Mouse (Mus musculus): ENCODE measurements around the gene Bloc1s5. TPM values are rescaled to one million over a fixed set of nuclear protein-coding genes. Genes with fewer than 3 reads are reported as not detected.
"Not testable (repeated sequence)": the region's sequence is repeated elsewhere in the genome, so short reads cannot be mapped to it uniquely, and the experiment has no call there.

Gene Bloc1s5
- 16.1 and 17.7 TPM in 2 replicates for polyA plus RNA-seq (2014; fragmentation: Nextera tagmentation; extraction: Ambion mirVana)

DNA sequence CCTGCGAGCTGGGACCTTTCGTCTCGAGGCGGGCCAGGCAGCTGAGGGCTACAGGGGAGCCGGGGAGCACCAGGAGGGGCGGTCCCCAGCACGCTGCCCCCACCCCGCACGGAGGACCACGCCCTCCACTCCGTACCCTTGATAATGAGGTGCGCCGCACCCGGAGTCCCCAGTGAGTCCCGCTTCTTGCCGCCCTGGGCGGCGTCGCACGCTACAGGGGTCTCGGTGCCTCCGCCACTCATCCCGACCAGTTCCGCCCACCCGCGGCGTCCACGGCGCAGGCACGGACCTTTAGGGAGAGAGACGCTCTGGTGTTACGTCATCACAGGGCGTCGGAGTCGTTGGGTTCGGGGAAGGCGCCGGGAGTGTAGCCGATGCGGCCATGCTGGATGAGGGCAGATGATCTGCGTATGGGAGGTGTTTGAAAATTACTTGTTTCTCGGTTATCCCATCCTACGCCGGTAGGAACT is at the start of gene Bloc1s5:
Gene Bloc1s5, minus strand, starts transcription at position 310 of the 470 bp plus-strand sequence.
- Histone ChIP-seq H3K4me3 (ENCODE audit: low read depth, low read length) (peak within 1 kb of the TSS; percentile 76), H3K4me2 (replicated peaks; ENCODE audit: low read depth, low read length) (peak within 1 kb of the TSS; percentile 80), H3K9me3 (ENCODE audit: control insufficient read depth, low read depth, low read length) (no peaks in the 10 kb centered on the region), H3K27ac (ENCODE audit: low read length) (peak within 1 kb of the TSS; percentile 66; the same call in 1 of the 2 replicates), H3K27me3 (ENCODE audit: control insufficient read depth, insufficient read depth, low read length) (no peaks in the 10 kb centered on the region), H3K9ac (replicated peaks; ENCODE audit: low read depth, low read length) (peak within 1 kb of the TSS; percentile 57), H3K36me3 (ENCODE audit: control insufficient read depth, insufficient read depth, low read length) (peaks cover 3% of the 10 kb centered on the region; the same call in 1 of the 2 replicates), H3K4me1 (ENCODE audit: control insufficient read depth, insufficient read depth, low read length) (0 out of 2 replicates have a peak, but pooled peaks cover 5% of the 10 kb centered on the region)
- WGBS: under 1% methylated on average over 44 of the region's 44 CpGs
- peak; percentile 94 for ATAC-seq (ENCODE audit: insufficient number of reproducible peaks, insufficient read depth, low FRiP score, low read depth)

DNA sequence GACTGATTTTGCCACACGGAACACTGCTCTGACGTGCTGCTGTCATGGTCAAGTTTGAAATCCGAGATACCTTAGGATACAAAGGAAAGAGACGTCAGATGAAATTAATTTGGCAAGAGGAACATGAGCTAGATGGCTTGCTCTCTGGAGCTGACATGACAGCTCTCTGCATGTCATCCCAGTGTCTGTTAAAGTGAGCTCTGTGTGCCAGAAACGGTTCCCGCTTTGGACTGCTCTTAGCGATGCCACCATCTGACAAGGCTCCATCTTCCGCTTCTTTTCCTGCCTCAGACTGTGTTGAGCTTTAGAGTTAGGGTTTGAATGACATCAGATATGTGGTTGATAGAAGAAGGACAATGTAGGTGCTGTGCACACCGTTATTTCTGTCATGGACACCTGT is 37.4 kb upstream of the Bloc1s5 start:
- H3K9ac ChIP-seq (replicated peaks; ENCODE audit: low read depth, low read length): no peak overlapping the region
- WGBS: 83% methylated on average over 9 of the region's 9 CpGs
- no peak overlapping the region for H3K4me2 ChIP-seq (replicated peaks; ENCODE audit: low read depth, low read length)
- no peak for ATAC-seq (ENCODE audit: insufficient number of reproducible peaks, insufficient read depth, low FRiP score, low read depth)
- no peaks in the 10 kb centered on the region for H3K4me1 ChIP-seq (ENCODE audit: control insufficient read depth, insufficient read depth, low read length)
- H3K27me3 ChIP-seq (ENCODE audit: control insufficient read depth, insufficient read depth, low read length): no peaks in the 10 kb centered on the region
- H3K36me3 ChIP-seq (ENCODE audit: control insufficient read depth, insufficient read depth, low read length): no peaks in the 10 kb centered on the region
- no peaks in the 10 kb centered on the region for H3K9me3 ChIP-seq (ENCODE audit: control insufficient read depth, low read depth, low read length)
- no peak overlapping the region for H3K27ac ChIP-seq (ENCODE audit: low read length)
- H3K4me3 ChIP-seq (ENCODE audit: low read depth, low read length): no peak overlapping the region

DNA sequence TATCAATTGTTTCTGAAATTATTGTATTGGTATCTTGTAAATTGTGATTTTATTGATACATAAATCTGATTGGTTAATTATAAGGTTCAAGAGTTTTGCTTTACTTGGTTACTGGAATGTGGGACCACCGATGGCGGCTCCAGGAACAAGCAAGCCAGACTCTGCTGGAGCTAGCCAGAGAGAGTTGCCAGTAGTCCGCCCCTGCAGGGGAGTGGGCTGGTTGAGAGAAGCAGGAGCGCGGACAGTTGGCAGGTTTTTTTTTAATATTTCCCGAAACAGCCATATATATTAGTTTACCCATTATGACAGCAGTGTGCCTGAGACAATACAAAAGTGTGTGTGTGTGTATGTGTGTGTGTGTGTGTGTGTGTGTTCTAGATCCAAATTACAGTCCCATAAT is 36.5 kb upstream of the Bloc1s5 start:
- H3K4me1 ChIP-seq (ENCODE audit: control insufficient read depth, insufficient read depth, low read length); H3K27ac ChIP-seq (ENCODE audit: low read length); H3K4me3 ChIP-seq (ENCODE audit: low read depth, low read length); H3K9ac ChIP-seq (replicated peaks; ENCODE audit: low read depth, low read length); ATAC-seq (ENCODE audit: insufficient number of reproducible peaks, insufficient read depth, low FRiP score, low read depth); H3K36me3 ChIP-seq (ENCODE audit: control insufficient read depth, insufficient read depth, low read length); H3K27me3 ChIP-seq (ENCODE audit: control insufficient read depth, insufficient read depth, low read length); H3K9me3 ChIP-seq (ENCODE audit: control insufficient read depth, low read depth, low read length); H3K4me2 ChIP-seq (replicated peaks; ENCODE audit: low read depth, low read length): not testable (repeated sequence)
- WGBS: 91% methylated on average over 6 of the region's 6 CpGs

DNA sequence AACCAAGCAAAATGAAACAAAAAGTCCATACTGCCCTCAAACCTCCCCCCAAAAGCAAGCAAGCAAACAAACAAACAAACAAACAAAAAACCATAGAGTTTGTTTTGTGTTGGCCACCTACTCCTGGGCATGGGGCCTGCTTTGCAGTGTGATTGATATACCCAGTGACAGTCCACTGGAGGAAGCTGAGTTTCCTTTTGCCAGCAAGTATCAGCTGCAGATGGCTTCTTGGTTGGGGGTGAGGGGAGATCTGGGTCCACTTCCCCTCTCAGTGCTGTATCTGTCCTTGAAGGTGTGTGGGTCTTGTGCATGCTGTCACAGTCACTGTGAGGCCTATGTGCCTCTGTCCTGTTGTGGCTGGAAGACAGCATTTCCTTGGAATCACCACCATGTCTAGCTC is 35.1 kb upstream of the Bloc1s5 start:
- no peaks in the 10 kb centered on the region for H3K36me3 ChIP-seq (ENCODE audit: control insufficient read depth, insufficient read depth, low read length)

DNA sequence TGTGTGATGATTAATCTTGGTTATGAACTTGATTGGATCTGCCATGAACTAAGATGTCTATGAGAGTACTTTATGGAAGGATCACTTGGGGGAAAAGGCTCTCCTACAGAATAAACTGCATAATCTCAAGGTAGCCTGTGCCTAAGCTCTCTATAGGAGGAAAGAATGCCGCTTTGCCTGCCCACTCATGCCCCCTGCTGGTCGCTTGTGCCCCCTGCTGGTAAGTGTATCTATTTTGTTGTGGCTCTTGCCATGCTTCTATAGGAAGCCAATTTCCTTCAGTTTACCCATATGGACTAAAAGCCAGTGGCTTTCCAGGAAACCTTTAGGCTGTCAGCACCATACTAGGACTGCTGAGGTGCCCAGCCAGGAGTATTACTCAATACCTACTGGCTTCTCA is 33.6 kb upstream of the Bloc1s5 start:
- 18% methylated on average over 2 of the region's 2 CpGs for WGBS
- H3K4me3 ChIP-seq (ENCODE audit: low read depth, low read length): no peak overlapping the region
- H3K27ac ChIP-seq (ENCODE audit: low read length): no peak overlapping the region
- no peaks in the 10 kb centered on the region for H3K9me3 ChIP-seq (ENCODE audit: control insufficient read depth, low read depth, low read length)
- no peaks in the 10 kb centered on the region for H3K27me3 ChIP-seq (ENCODE audit: control insufficient read depth, insufficient read depth, low read length)
- no peaks in the 10 kb centered on the region for H3K4me1 ChIP-seq (ENCODE audit: control insufficient read depth, insufficient read depth, low read length)
- H3K4me2 ChIP-seq (replicated peaks; ENCODE audit: low read depth, low read length): no peak overlapping the region
- ATAC-seq (ENCODE audit: insufficient number of reproducible peaks, insufficient read depth, low FRiP score, low read depth): no peak
- no peaks in the 10 kb centered on the region for H3K36me3 ChIP-seq (ENCODE audit: control insufficient read depth, insufficient read depth, low read length)
- no peak overlapping the region for H3K9ac ChIP-seq (replicated peaks; ENCODE audit: low read depth, low read length)

More for the DNA sequence above, 35.1 kb upstream of the Bloc1s5 start:
- Histone ChIP-seq H3K4me3 (ENCODE audit: low read depth, low read length) (no peak overlapping the region), H3K4me1 (ENCODE audit: control insufficient read depth, insufficient read depth, low read length) (no peaks in the 10 kb centered on the region), H3K9me3 (ENCODE audit: control insufficient read depth, low read depth, low read length) (no peaks in the 10 kb centered on the region), H3K9ac (replicated peaks; ENCODE audit: low read depth, low read length) (no peak overlapping the region), H3K27ac (ENCODE audit: low read length) (no peak overlapping the region), H3K27me3 (ENCODE audit: control insufficient read depth, insufficient read depth, low read length) (no peaks in the 10 kb centered on the region), H3K4me2 (replicated peaks; ENCODE audit: low read depth, low read length) (no peak overlapping the region)
- ATAC-seq (ENCODE audit: insufficient number of reproducible peaks, insufficient read depth, low FRiP score, low read depth): no peak

DNA sequence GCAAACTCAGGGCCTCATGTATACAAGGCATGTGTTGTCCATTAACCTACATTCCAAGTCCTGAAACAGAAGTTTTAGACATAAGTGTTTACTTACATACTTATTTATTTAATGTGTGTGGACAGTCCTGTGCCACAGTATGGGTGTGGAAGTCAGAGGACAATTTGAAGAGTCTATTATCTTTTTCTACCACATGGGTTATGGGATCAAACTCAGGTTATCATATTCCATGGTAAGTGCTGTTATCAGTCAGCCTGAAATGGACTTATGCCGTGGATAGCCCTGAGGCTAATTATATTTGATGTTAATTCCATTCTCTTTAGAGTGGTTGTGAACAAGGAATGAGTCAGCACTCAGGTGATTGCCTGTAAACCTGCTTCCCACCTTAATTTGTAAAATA is 29.8 kb upstream of the Bloc1s5 start:
- H3K4me1 ChIP-seq (ENCODE audit: control insufficient read depth, insufficient read depth, low read length): no peaks in the 10 kb centered on the region
- H3K9ac ChIP-seq (replicated peaks; ENCODE audit: low read depth, low read length): no peak overlapping the region
- H3K4me3 ChIP-seq (ENCODE audit: low read depth, low read length): no peak overlapping the region
- no peaks in the 10 kb centered on the region for H3K27me3 ChIP-seq (ENCODE audit: control insufficient read depth, insufficient read depth, low read length)
- no peaks in the 10 kb centered on the region for H3K36me3 ChIP-seq (ENCODE audit: control insufficient read depth, insufficient read depth, low read length)
- 47% methylated on average over 1 of the region's 1 CpGs for WGBS
- ATAC-seq (ENCODE audit: insufficient number of reproducible peaks, insufficient read depth, low FRiP score, low read depth): no peak
- H3K9me3 ChIP-seq (ENCODE audit: control insufficient read depth, low read depth, low read length): no peaks in the 10 kb centered on the region
- no peak overlapping the region for H3K27ac ChIP-seq (ENCODE audit: low read length)
- no peak overlapping the region for H3K4me2 ChIP-seq (replicated peaks; ENCODE audit: low read depth, low read length)

DNA sequence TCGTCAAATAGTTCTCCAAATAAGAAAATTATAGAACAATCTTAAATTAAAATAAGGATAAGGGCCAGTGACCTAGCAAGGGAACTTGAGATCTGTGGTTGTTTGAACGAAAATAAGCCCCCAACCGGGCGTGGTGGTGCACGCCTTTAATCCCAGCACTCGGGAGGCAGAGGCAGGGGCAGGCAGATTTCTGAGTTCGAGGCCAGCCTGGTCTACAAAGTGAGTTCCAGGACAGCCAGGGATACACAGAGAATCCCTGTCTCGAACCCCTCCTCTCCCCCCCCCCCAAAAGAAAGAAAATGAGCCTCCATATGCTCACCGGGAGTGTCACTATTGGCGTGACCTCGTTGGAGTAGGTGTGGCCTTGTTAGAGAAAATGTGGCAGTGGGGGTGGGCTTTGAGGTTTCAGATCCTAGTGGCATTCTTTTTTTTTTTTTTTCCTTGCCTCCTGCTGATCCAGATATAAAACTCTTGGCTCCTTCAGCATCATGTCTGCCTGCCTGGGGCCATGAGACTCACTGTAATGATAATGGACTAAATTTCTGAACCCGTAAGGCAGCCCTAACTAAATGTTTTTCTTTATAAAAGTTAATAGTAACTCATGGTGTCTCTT is 24.7 kb upstream of the Bloc1s5 start:
- H3K36me3 ChIP-seq (ENCODE audit: control insufficient read depth, insufficient read depth, low read length): peaks cover 10% of the 10 kb centered on the region
- H3K4me2 ChIP-seq (replicated peaks; ENCODE audit: low read depth, low read length): no peak overlapping the region
- no peak overlapping the region for H3K4me3 ChIP-seq (ENCODE audit: low read depth, low read length)
- no peak overlapping the region for H3K9ac ChIP-seq (replicated peaks; ENCODE audit: low read depth, low read length)
- H3K27ac ChIP-seq (ENCODE audit: low read length): no peak overlapping the region
- ATAC-seq (ENCODE audit: insufficient number of reproducible peaks, insufficient read depth, low FRiP score, low read depth): no peak
- peaks cover 10% of the 10 kb centered on the region; the same call in 1 of the 2 replicates for H3K4me1 ChIP-seq (ENCODE audit: control insufficient read depth, insufficient read depth, low read length)
- no peaks in the 10 kb centered on the region for H3K27me3 ChIP-seq (ENCODE audit: control insufficient read depth, insufficient read depth, low read length)
- 84% methylated on average over 12 of the region's 12 CpGs for WGBS
- H3K9me3 ChIP-seq (ENCODE audit: control insufficient read depth, low read depth, low read length): no peaks in the 10 kb centered on the region

DNA sequence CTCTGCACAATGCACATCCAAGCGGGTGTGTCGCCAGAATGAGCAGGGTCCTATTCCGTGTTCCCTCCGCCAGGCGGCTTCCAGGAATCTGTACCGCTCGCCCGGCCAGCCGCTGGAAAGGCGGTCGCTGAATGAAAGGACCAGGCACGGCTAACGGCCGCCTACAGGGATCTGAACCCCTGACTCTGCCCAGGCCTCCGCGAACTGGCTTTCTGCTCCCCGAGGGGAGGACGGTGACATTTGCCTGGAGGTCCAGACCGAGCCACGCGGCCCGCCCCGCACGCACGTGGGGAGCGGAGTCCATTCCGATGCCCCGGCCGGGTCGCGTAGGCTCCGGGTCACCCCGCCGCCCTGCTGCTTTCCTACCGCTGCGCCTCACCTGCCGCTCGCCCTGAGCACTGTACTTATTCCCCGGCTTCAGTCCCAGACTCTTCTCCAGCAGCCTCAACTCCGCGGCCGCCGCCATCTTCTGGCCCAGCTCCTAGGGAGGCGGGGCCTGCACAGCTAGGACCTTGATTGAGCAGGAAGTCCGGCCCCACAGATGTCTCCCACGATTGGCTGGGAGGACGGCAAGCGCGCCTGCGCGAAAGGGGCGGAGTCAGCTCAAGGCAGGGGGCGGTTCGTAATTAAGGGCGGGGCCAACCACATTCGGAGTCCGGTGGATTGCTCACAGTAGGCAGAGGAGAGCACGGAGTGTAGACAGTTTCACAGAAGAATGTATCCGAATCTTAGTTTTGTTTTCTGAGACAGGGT is 23.8 kb upstream of the Bloc1s5 start, which contains the start of gene Eef1e1:
Gene Eef1e1, minus strand, starts transcription at position 531 of the 753 bp plus-strand sequence.
- H3K27ac ChIP-seq (ENCODE audit: low read length): peak within 1 kb of the TSS; percentile 62; the same call in 1 of the 2 replicates
- WGBS: under 1% methylated on average over 59 of the region's 59 CpGs

More for the DNA sequence above, 23.8 kb upstream of the Bloc1s5 start, which contains the start of gene Eef1e1:
- Histone ChIP-seq H3K4me1 (ENCODE audit: control insufficient read depth, insufficient read depth, low read length) (peaks cover 10% of the 10 kb centered on the region; the same call in 1 of the 2 replicates), H3K4me2 (replicated peaks; ENCODE audit: low read depth, low read length) (peak within 1 kb of the TSS; percentile 57), H3K4me3 (ENCODE audit: low read depth, low read length) (peak within 1 kb of the TSS; percentile 62), H3K36me3 (ENCODE audit: control insufficient read depth, insufficient read depth, low read length) (peaks cover 19% of the 10 kb centered on the region), H3K27me3 (ENCODE audit: control insufficient read depth, insufficient read depth, low read length) (no peaks in the 10 kb centered on the region), H3K9me3 (ENCODE audit: control insufficient read depth, low read depth, low read length) (no peaks in the 10 kb centered on the region), H3K9ac (replicated peaks; ENCODE audit: low read depth, low read length) (peak within 1 kb of the TSS; percentile 80)
- ATAC-seq (ENCODE audit: insufficient number of reproducible peaks, insufficient read depth, low FRiP score, low read depth): peak; percentile 100
